Mouse (Mus musculus): ENCODE data around the gene Optc. TPM values are rescaled to one million over a fixed set of nuclear protein-coding genes. Genes with fewer than 3 reads are reported as not detected.

Optc gene
- total RNA-seq, 2 experiments from 2014 or later: 0.40 TPM; not detected in 1

- no peak for DNase-seq
These were observed 10.3 kb upstream of the Optc start for GRCm38 (mm10) chr1:133918088-133918470.

- DNase-seq: no peak
These were observed 9.8 kb upstream of the Optc start for GRCm38 (mm10) chr1:133917456-133918087.

- peak; percentile 49 to 56 for DNase-seq
These were observed 8.0 kb upstream of the Optc start for GRCm38 (mm10) chr1:133915723-133916355.

GRCm38 (mm10) chr1:133915115-133915514, 7.3 kb upstream of the Optc start:
- no peak for DNase-seq

GRCm38 (mm10) chr1:133913018-133913417, 5.2 kb upstream of the Optc start:
- no peak for DNase-seq

GRCm38 (mm10) chr1:133911456-133911855, 3.7 kb upstream of the Optc start:
- peak; percentile 47 to 68 for DNase-seq

- no peak for DNase-seq
These were observed 3.2 kb upstream of the Optc start for GRCm38 (mm10) chr1:133911008-133911407.

GRCm38 (mm10) chr1:133910108-133910507, 2.3 kb upstream of the Optc start:
- no peak for DNase-seq

GRCm38 (mm10) chr1:133908659-133909575, 1.1 kb upstream of the Optc start:
- peak; percentile 27 to 40 for DNase-seq

GRCm38 (mm10) chr1:133906420-133906819, 1.4 kb downstream of the Optc start:
- no peak for DNase-seq

GRCm38 (mm10) chr1:133900825-133901224, 7.0 kb downstream of the Optc start:
- DNase-seq: no peak

GRCm38 (mm10) chr1:133899043-133899542, 8.7 kb downstream of the Optc start:
- DNase-seq: no peak

GRCm38 (mm10) chr1:133897293-133897692, 10.5 kb downstream of the Optc start:
- DNase-seq: no peak

- no peak for DNase-seq
These were observed 16.3 kb downstream of the Optc start for GRCm38 (mm10) chr1:133891489-133891888.

- no peak for DNase-seq
These were observed 17.7 kb downstream of the Optc start for GRCm38 (mm10) chr1:133889949-133890598.

- no peak for DNase-seq
These were observed 20.1 kb downstream of the Optc start for GRCm38 (mm10) chr1:133887538-133888250.

- DNase-seq: peak; percentile 51 to 63
These were observed 20.8 kb downstream of the Optc start for GRCm38 (mm10) chr1:133887044-133887443.

- DNase-seq: no peak
These were observed 21.4 kb downstream of the Optc start for GRCm38 (mm10) chr1:133886431-133886830.

GRCm38 (mm10) chr1:133885811-133886210, 22.0 kb downstream of the Optc start:
- no peak for DNase-seq

- no peak for DNase-seq
These were observed 23.1 kb downstream of the Optc start for GRCm38 (mm10) chr1:133884746-133885145.

- DNase-seq: no peak
These were observed 23.7 kb downstream of the Optc start for GRCm38 (mm10) chr1:133884090-133884489.

Data from layer of hippocampus, postnatal 36 days (tissue).